Mouse (Mus musculus): ENCODE measurements around the gene Fam83g.

DNA sequence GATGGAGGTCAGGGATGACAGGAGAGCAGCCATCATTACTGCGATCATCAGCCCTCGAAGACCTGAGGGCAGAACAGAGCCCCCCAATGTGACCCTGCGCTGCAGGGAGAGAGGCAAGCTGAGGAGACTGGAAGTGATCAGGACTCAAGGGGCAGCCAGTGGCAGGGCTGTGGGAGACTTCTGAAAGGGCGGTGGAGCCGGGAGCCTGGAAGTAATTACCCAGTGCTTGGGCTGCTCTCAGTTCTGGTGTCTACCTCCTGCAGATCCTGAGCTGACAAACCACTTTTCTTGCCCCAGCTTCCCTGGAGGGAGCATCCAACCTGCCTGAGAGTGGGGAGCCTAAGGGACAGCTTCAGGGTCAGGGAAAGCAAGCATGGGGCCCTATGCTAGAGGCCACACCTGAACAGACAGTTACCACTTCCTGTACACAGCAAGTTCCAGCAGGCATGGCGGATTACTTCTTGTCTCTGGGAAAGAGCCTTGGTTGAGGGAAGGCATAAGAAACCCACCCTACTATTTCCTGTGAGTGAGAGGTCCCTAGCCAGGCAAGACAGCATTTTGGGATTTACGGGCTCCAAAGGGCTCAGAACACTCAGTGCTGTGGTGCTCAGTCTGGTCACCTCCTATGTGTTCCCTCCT is 7.6 kb upstream of the Fam83g start:
- TF ChIP-seq POLR2A (IDR thresholded peaks at IDR 0.05; ENCODE audit: insufficient read depth, low read depth, low read length): no peak
- no peak for TF ChIP-seq CTCF (IDR thresholded peaks at IDR 0.05)
- TF ChIP-seq EP300 (IDR thresholded peaks at IDR 0.05; ENCODE audit: insufficient read depth, low read depth, low read length): no peak
